In genomic region chr3:120472687-120473644, GRCm38 (mm10) we compare ENCODE assay signal across 8 mouse cellular contexts.
DNase-seq lines count a peak whose midpoint lies in the region; ATAC-seq lines count a peak whose summit lies in the region.

No protein-coding gene starts in this region.

- WGBS in forebrain, embryonic 14.5 days: 34% methylated on average over 13 of the region's 13 CpGs
- WGBS in midbrain, embryonic 13.5 days: 32% methylated on average over 13 of the region's 13 CpGs

- peaks cover 15% of the 10 kb centered on the region for H3K4me1 ChIP-seq in forebrain, embryonic 14.5 days (ENCODE audit: control insufficient read depth, insufficient read depth, low read length)
- H3K4me1 ChIP-seq in midbrain, embryonic 13.5 days (replicated peaks): peaks cover 22% of the 10 kb centered on the region

- H3K27me3 ChIP-seq in forebrain, embryonic 14.5 days (replicated peaks; ENCODE audit: control insufficient read depth, insufficient read depth, low read length): no peaks in the 10 kb centered on the region
- H3K27me3 ChIP-seq in midbrain, embryonic 13.5 days: no peaks in the 10 kb centered on the region

- no peak overlapping the region for H3K9ac ChIP-seq in forebrain, embryonic 14.5 days (ENCODE audit: low read length)
- H3K9ac ChIP-seq in midbrain, embryonic 13.5 days (replicated peaks): no peak overlapping the region; the same call in 1 of the 2 replicates

- peak overlapping the region; percentile 22; the same call in 1 of the 2 replicates for H3K4me2 ChIP-seq in forebrain, embryonic 14.5 days (ENCODE audit: low read length)
- peak overlapping the region; percentile 32 for H3K4me2 ChIP-seq in midbrain, embryonic 13.5 days (replicated peaks)

- H3K9me3 ChIP-seq in forebrain, embryonic 14.5 days (replicated peaks; ENCODE audit: control insufficient read depth, low read length): no peaks in the 10 kb centered on the region
- no peaks in the 10 kb centered on the region for H3K9me3 ChIP-seq in midbrain, embryonic 13.5 days

- no peak overlapping the region for H3K4me3 ChIP-seq in forebrain, embryonic 14.5 days (ENCODE audit: low read depth, low read length)
- no peak overlapping the region for H3K4me3 ChIP-seq in midbrain, embryonic 13.5 days (replicated peaks)

- peak; percentile 45 to 49 for DNase-seq in cerebellum, postnatal 14 days
- DNase-seq in cerebellum, adult 9-10 months: no peak
- peak; percentile 2 for DNase-seq in left cerebral cortex, postnatal 4 days
- DNase-seq in left cerebral cortex, postnatal 36 days (ENCODE audit: low spot score in 2 of 2): no peak
- DNase-seq in forebrain, embryonic 14.5 days (ENCODE audit: low spot score): peak; percentile 45
- no peak for DNase-seq in testis, postnatal 14 days (ENCODE audit: low spot score)
- DNase-seq in heart, postnatal 36 days: no peak

- intact Hi-C loops in left cerebral cortex, postnatal 4 days (cut with DNase I): no loop called here
- intact Hi-C loops in left cerebral cortex, postnatal 36 days (cut with DNase I): no loop called here
- intact Hi-C loops in heart, postnatal 36 days (cut with DNase I): no loop called here

- no peaks in the 10 kb centered on the region for H3K36me3 ChIP-seq in forebrain, embryonic 14.5 days (ENCODE audit: control insufficient read depth, insufficient read depth, low read length)
- no peaks in the 10 kb centered on the region for H3K36me3 ChIP-seq in midbrain, embryonic 13.5 days

- peak; percentile 67 for ATAC-seq in forebrain, embryonic 14.5 days
- peak; percentile 75 for ATAC-seq in midbrain, embryonic 13.5 days

- peak overlapping the region; percentile 65; the same call in 1 of the 2 replicates for H3K27ac ChIP-seq in forebrain, embryonic 14.5 days (ENCODE audit: low read depth, low read length)
- H3K27ac ChIP-seq in midbrain, embryonic 13.5 days: peak overlapping the region; percentile 79

Comparison
In these comparisons a context has a peak if more than half of its experiments do, and no peak if none do; other contexts are left out.
1. DNase-seq: peak in cerebellum, postnatal 14 days (2 of 2), left cerebral cortex, postnatal 4 days (single experiment) and forebrain, embryonic 14.5 days (single experiment); none in cerebellum, adult 9-10 months (single experiment), left cerebral cortex, postnatal 36 days (0 of 2), testis, postnatal 14 days (single experiment) and heart, postnatal 36 days (0 of 2).